Mouse (Mus musculus): Measurements from ENCODE around the gene Cd27.

GRCm38 (mm10) chr6:125285890-125286289, 49.1 kb upstream of the Cd27 start, which contains the start of gene Tuba3a:
- TF ChIP-seq CTCF (IDR thresholded peaks at IDR 0.05): no peak
- no peak for TF ChIP-seq EP300 (IDR thresholded peaks at IDR 0.05)
